Mouse (Mus musculus) frontal cortex, postnatal 10 days (tissue): ENCODE results near the gene Colgalt2.

Source experiments
- DNase-seq, 2 experiments: peaks; one replicate each; pipeline ENCODE4 v3.0.0; 2022; ENCODE audit warnings: low spot score in 2 of 2, mixed read lengths in 1 of 2

Gene Colgalt2

GRCm38 (mm10) chr1:152490842-152491241, 91.2 kb downstream of the Colgalt2 start:
- DNase-seq = no peak

- DNase-seq = no peak
These were observed 92.6 kb downstream of the Colgalt2 start for GRCm38 (mm10) chr1:152492258-152492657.

DNA sequence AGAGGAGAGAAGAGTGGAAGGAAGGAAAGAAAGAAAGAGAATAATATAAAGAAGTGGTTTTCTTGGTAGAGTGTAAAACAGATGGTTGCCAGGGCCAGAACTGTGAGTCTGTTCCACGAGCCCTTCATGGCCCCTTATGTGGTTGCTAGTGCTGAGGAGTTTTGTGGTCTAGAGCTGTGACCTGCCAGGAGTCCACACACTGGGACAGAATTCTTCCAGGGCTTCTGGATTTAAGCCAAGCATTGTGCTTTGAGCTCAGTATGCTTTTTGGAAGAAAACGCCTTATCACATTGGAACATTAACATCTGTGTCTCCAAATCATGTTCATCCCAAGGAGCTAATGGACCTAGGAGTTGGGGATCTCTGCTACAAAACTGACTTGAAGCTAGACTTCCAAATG, 97.2 kb downstream of the Colgalt2 start:
- DNase-seq = no peak

DNA sequence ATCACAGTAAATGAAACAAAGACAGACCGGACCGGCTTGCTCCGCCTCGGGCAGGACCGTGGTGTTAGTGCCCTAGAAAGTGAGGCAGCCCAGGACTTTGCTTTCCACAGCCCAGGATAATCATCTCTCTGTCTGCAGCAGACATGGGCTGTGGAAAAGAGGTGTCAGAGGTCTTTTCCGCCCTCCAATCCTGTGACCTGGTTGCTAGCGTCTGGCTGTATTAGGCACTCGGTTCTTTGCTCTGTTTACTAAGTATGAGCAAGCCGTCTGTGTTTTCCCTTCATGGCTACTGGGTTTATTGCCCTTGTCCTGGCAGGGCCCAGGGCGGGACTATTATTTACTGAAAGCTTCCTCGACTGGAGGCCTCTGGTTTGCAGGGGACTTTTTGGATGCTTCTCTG, 98.0 kb downstream of the Colgalt2 start:
- DNase-seq = no peak

GRCm38 (mm10) chr1:152499802-152500201, 100.2 kb downstream of the Colgalt2 start:
- DNase-seq = no peak

DNA sequence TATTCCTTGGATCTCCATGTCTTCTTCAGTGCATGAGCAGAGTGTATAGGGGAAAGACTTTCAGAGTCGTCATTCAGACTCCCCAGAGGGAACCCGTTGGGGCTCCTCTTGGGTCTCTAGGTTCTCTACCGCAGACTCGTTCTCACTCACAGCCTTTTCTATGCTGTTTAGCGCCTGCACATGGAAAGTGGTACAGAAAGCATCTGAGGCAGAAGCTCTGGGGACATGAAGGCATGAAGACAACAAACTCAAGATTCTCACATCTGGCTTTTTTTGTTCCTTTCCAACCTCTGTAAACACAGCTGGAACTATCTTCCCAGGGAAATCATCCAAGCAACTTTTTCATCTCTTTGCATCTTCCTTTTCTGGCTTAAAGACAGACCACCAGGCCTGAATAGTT, 106.5 kb downstream of the Colgalt2 start:
- DNase-seq = no peak

GRCm38 (mm10) chr1:152506726-152507125, 107.1 kb downstream of the Colgalt2 start:
- DNase-seq = no peak

DNA sequence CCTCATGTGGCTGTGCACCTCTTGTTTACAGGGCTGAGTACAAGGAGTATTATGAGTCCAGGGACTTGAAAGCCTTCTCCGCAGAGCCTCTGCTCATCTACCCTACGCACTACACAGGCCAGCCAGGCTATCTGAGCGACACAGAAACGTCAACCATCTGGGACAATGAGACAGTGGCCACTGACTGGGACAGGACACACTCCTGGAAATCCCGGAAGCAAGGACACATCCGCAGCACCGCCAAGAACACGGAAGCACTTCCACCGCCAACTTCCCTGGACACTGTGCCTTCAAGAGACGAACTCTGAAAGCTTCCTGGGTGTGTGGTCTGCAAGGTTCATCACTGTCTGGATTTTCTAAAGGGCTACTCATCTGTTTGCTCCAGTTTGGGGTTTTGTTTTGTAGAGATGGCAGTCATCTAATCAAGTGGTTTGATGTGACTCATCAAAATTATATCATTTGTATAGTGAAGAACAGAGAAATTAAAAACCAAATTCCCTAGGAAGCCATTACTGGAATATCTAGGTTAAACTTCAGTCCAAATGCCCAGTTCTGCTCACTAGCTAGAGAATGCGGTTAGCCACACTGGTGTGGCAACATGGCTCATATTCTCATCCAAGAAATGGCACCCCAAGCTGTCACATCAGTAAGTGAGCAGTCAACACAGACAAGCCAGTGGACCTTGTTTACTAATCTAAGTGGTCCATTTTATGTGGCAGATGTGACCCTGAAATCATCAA, 109.0 kb downstream of the Colgalt2 start:
- no peak for DNase-seq

- no peak for DNase-seq
These were observed 111.6 kb downstream of the Colgalt2 start for GRCm38 (mm10) chr1:152511237-152511636.

- DNase-seq = no peak
These were observed 114.6 kb downstream of the Colgalt2 start for GRCm38 (mm10) chr1:152514256-152514655.

- no peak for DNase-seq
These were observed 117.5 kb downstream of the Colgalt2 start for GRCm38 (mm10) chr1:152517057-152517570.

- DNase-seq = no peak
These were observed 119.3 kb downstream of the Colgalt2 start for GRCm38 (mm10) chr1:152518971-152519370.

DNA sequence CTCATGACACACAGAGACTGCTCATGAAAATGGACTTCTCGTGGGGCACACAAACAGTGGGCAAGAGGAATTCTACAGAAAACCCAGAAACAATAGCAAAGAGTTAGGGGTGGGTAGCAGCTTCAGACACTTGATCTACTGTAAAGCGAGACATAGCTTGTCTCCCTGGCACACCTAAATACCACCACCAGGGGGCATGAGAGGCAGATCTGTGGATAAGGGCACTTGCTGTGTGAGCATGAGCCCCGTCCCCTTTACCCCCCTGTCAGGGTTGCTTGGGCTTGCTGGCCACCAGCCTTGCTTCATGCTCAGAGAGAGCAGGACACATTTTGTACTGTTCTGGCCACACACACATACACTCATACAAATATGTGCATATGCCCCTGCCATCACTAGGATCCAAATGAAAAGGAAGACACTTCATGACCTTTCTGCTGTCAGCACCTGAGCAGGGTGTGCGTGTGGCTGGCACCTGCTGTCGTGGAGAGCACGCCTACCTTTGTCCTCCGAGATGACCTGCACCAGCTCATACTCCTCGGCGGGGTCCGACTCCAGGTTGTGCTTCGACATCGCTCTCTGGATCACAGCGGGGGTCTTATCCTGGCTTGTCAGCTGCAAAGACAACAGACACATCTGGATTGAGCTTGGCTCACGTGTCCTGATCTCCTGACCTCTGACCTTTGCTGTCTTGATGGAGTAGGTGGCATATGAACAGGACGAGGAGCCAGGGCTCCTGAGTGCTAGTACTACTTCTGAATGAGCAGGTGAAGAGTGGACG, 121.4 kb downstream of the Colgalt2 start:
- DNase-seq = peak; percentile 39 to 52

DNA sequence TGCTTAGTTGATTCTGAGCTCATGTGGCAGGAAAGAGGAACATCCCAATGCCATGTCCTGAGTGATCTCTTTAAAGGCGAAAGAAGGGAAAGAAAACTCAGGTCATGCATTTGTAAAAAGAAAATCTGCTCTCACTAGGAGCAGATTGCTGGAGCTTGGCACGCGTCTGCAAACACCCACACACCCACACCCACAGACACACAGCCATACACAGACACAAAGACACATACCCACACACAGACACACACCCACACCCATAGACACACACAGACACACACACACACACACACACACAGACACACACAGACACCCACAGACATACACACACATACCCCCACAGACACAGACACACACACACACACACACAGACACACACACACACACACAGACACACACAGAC, 122.6 kb downstream of the Colgalt2 start:
- DNase-seq = no peak

- no peak for DNase-seq
These were observed 123.7 kb downstream of the Colgalt2 start for GRCm38 (mm10) chr1:152523292-152523691.

DNA sequence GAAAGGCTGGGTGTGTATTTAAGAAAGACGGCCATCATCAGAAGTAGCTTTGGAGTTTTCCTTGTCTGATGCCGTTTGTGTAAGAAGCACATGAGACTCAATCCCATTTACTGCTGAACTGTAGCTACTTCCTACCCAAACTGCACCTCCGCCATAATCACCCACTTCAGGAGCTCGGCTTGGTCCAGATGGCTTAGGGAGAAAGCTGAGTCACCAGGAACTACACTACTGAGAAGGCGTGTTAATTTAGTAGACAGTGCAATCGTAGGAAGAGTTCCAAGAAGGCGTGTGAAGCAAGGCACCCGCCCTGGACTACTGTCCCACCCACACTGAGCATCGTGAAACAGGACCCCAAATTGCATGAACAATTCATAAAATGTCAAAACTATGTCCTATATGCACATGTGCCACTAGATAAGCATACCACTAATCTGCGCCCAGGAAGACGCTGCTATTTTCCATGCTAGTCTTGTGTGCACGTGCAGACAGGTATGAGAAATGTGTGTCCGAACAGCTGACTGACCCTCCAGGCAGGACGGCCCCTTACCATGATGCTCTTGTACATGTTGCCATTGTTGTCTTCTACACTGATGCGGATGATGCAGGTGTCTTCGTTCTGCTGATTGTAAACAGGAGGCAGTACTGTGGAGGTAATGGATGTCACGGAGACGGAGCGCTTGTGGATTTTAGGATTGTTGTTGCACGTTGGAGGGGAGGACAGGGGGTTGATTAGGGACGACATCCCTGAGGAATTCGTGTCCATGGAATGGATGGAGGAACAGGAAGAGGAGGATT, 124.7 kb downstream of the Colgalt2 start:
- DNase-seq = no peak

- peak; percentile 52 to 60 for DNase-seq
These were observed 125.5 kb downstream of the Colgalt2 start for GRCm38 (mm10) chr1:152524987-152525648.

GRCm38 (mm10) chr1:152526154-152526553, 126.5 kb downstream of the Colgalt2 start:
- DNase-seq = no peak

- no peak for DNase-seq
These were observed 128.6 kb downstream of the Colgalt2 start for GRCm38 (mm10) chr1:152528214-152528613.

- no peak for DNase-seq
These were observed 129.1 kb downstream of the Colgalt2 start for GRCm38 (mm10) chr1:152528778-152529177.

- DNase-seq = no peak
These were observed 131.9 kb downstream of the Colgalt2 start for GRCm38 (mm10) chr1:152531498-152531897.

DNA sequence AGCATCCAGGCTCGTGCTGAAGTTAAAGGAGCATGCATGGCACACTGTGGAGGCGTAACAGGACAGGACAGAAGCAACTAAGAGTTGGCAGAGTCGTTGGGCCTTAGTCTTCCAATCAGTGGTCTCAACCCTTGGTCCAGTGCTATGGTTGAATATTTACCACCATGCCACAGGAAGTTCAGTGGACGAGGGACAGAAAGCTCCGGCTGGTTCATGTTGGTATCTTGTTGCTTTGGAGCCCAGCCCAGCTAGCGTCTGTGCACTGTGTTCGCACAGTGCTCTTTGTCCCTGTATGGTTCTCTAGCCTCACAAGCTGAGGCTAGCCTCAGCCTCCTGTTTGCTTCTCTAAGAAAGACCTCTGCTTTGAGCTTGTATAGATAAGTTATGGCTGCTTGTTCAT, 134.9 kb downstream of the Colgalt2 start:
- DNase-seq = no peak
